Mouse (Mus musculus): ENCODE results near the gene Lsm3.

DNA sequence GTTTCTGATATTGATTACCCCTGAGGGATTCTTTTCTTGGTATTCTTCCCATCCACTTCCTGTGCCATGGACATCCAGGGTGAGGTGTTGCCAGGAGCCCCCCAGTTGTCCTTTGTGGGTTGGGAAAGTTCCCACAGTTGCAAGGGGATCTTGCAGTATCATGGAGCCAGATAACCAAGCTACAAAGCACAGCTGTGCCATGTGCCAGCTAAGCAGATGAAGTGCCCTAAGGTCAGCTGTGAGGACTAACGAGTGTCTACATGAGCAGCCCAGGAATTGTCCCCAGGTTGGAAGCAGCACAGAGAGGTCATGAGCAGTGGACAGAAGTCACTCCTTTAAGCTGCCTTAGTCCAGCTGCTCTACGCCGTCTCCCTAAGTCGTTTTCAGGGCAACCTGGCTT is 9.8 kb downstream of the Lsm3 start:
- TF ChIP-seq CTCF (IDR thresholded peaks at IDR 0.05; ENCODE audit: borderline replicate concordance, control insufficient read depth, extremely low read depth, insufficient read depth, low read length, poor library complexity) (no peak), POLR2A (IDR thresholded peaks at IDR 0.05; ENCODE audit: control insufficient read depth, extremely low read depth, insufficient read depth, low read length, poor library complexity) (no peak)
